Mouse (Mus musculus) limb, embryonic 11.5 days (tissue): Measurements from ENCODE around the gene Pter. TPM values are rescaled to one million over a fixed set of nuclear protein-coding genes. Genes with fewer than 3 reads are reported as not detected.

Experiments used
- ATAC-seq: fragments of 200-750 bp; cut with Nextera tagmentation; 2 replicates; pipeline ENCODE4 v1.8.0; 2017; ENCODE audit warnings: low read depth; ENCODE audit not compliant: insufficient number of reproducible peaks, low FRiP score, low TSS enrichment
- DNase-seq: peaks from one replicate; pipeline ENCODE4 v3.0.0-alpha.2; 2015; ENCODE audit warnings: low spot score
- H3K27ac ChIP-seq: fragments of 300-500 bp; sonication (generic); replicated peaks from 2 replicates; pipeline ENCODE4 v1.5.1; 2014; ENCODE audit warnings: low read depth, mild to moderate bottlenecking, low read length
- H3K27me3 ChIP-seq: fragments of 300-500 bp; sonication (generic); 2 replicates; pipeline ENCODE4 v1.6.1; 2014; ENCODE audit warnings: mild to moderate bottlenecking, low read length, mixed read lengths; ENCODE audit not compliant: control insufficient read depth, insufficient read depth
- H3K36me3 ChIP-seq: fragments of 300-500 bp; sonication (generic); 2 replicates; pipeline ENCODE4 v1.6.1; 2014; ENCODE audit warnings: mild to moderate bottlenecking, low read length, moderate library complexity, mixed read lengths; ENCODE audit not compliant: control insufficient read depth, insufficient read depth
- H3K4me1 ChIP-seq: fragments of 300-500 bp; sonication (generic); 2 replicates; pipeline ENCODE4 v1.6.1; 2014; ENCODE audit warnings: low read length, mixed read lengths; ENCODE audit not compliant: control insufficient read depth, insufficient read depth
- H3K4me2 ChIP-seq: fragments of 300-500 bp; sonication (generic); 2 replicates; pipeline ENCODE4 v1.6.1; 2014; ENCODE audit warnings: low read depth, mild to moderate bottlenecking, moderate library complexity; ENCODE audit not compliant: severe bottlenecking
- H3K4me3 ChIP-seq: fragments of 300-500 bp; sonication (generic); 2 replicates; pipeline ENCODE4 v1.5.1; 2014; ENCODE audit warnings: low read depth, low read length
- H3K9ac ChIP-seq: fragments of 300-500 bp; sonication (generic); 2 replicates; pipeline ENCODE4 v1.6.1; 2014; ENCODE audit warnings: mild to moderate bottlenecking, low read length
- H3K9me3 ChIP-seq: fragments of 300-500 bp; sonication (generic); 2 replicates; pipeline ENCODE4 v1.6.1; 2016; ENCODE audit warnings: low read length; ENCODE audit not compliant: control insufficient read depth
- WGBS: fragments of 180-500 bp; shearing (Covaris S2); extraction: QIAGEN DNeasy Blood & Tissue Kit; methylation state at CpG from one replicate; pipeline ENCODE4 v1.1.7; 2014; 5-methylcytosine and 5-hydroxymethylcytosine counted together
- polyA plus RNA-seq: library from polyadenylated mRNA; unstranded; fragments of >200 nt; fragmentation: Nextera tagmentation; extraction: Ambion mirVana; gene quantifications from 2 replicates; pipeline ENCODE4 v1.2.1, GENCODE M21; 2014

The Pter gene
- 13.2 and 14.7 TPM in 2 replicates for polyA plus RNA-seq

DNA sequence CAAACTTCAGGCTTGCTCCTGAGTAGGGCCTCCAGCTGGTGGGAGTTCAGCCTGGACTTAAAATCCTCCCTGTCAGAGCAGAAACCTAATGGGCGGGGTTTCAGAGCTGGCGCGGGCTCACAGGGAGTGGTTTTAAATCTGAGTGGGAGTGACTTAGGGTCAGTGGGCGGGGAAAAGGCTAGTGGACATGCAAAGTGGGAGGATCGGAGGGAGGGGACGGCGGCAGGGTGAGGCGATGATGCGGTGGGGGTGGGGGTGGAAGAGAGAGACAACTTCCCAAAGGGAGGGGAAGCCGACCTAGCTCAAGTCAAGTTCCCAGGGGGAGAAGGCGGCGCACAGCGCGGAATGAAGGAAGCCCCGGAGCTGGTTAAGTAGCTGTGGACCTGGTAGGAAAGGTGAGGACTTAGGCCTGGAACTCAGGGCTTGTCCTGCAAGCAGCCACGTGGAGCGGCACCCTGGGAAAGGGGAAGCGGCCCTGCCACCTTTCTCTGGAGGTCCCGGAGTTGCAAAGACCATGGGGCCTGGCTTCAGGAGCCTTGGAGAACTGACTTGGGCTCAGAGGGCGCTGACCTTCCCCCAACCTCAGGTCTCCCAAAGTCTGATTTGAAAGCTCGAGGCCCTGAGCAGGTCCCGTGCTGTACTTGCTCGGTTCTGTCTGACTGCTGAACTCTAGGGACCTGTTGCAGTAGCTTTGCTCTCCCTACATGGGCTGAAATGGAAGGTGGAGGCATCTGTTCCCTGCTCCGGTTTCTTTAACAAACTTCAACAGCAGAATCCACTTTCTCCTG lies at the start of gene Pter:
TSS of gene Pter (plus strand) at position 238 of the 788 bp plus-strand sequence.
- no peaks in the 10 kb centered on the region for H3K36me3 ChIP-seq
- H3K27me3 ChIP-seq = no peaks in the 10 kb centered on the region
- H3K4me2 ChIP-seq = peak within 1 kb of the TSS; percentile 45
- WGBS = 1% methylated on average over 24 of the region's 24 CpGs
- no peaks in the 10 kb centered on the region for H3K4me1 ChIP-seq
- DNase-seq = peak; percentile 89
- H3K9me3 ChIP-seq = no peaks in the 10 kb centered on the region
- peak within 1 kb of the TSS; percentile 22 for H3K9ac ChIP-seq
- ATAC-seq = peak; percentile 98
- no peak within 1 kb of the TSS for H3K27ac ChIP-seq
- H3K4me3 ChIP-seq = peak within 1 kb of the TSS; percentile 32

- WGBS = 61% methylated on average over 1 of the region's 1 CpGs
- no peak for ATAC-seq
These were observed 49.6 kb upstream of the Pter start for GRCm38 (mm10) chr2:12874232-12874631.

DNA sequence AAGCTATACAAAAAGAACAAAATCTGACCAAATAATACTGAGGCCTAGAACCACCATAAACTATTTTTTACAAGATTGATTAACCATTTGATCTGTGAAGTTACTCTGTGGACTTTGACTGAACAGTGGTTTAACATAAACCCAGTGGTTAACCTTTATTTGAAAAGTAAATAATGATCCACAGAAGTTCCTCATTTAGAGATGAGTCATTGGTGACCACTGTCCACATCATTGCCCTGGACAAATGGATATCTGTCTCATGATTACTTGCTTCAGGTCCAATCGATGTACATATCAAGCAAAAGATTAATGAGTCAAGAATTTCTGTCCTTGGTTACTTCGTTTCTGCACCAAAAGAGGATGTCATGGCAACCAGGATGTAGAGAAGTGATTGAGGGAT lies 44.3 kb upstream of the Pter start:
- H3K4me3 ChIP-seq = no peak overlapping the region
- ATAC-seq = no peak
- no peak overlapping the region for H3K9ac ChIP-seq
- H3K27ac ChIP-seq = no peak overlapping the region
- no peak overlapping the region for H3K4me2 ChIP-seq
- no peaks in the 10 kb centered on the region for H3K9me3 ChIP-seq
- H3K4me1 ChIP-seq = no peaks in the 10 kb centered on the region
- DNase-seq = no peak
- H3K27me3 ChIP-seq = no peaks in the 10 kb centered on the region
- H3K36me3 ChIP-seq = no peaks in the 10 kb centered on the region
- 71% methylated on average over 2 of the region's 2 CpGs for WGBS

More at GRCm38 (mm10) chr2:12874232-12874631, 49.6 kb upstream of the Pter start:
- H3K27ac ChIP-seq = no peak overlapping the region
- no peak for DNase-seq
- no peaks in the 10 kb centered on the region for H3K27me3 ChIP-seq
- no peak overlapping the region for H3K4me3 ChIP-seq
- no peaks in the 10 kb centered on the region for H3K36me3 ChIP-seq
- H3K4me1 ChIP-seq = no peaks in the 10 kb centered on the region
- no peaks in the 10 kb centered on the region for H3K9me3 ChIP-seq
- no peak overlapping the region for H3K9ac ChIP-seq
- H3K4me2 ChIP-seq = no peak overlapping the region

DNA sequence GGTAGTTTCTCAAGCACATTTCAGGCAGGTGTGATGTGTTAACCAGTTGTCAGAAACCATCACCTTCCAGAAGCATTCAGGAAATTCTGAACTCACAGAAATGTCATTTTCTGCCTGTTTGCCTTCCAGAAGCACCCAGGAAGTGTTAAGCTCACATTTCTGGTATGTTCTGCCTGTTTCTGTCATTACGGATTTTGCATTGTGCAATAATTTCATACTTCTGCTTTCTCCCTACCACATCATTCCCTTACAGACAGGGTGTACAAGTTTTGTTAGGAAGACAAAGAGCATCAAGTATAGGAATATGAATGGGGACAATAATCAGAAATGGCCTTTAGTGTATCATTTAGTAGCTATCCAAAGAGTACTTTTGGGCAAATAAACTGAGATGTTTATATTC lies 42.8 kb upstream of the Pter start:
- H3K4me3 ChIP-seq = no peak overlapping the region

DNA sequence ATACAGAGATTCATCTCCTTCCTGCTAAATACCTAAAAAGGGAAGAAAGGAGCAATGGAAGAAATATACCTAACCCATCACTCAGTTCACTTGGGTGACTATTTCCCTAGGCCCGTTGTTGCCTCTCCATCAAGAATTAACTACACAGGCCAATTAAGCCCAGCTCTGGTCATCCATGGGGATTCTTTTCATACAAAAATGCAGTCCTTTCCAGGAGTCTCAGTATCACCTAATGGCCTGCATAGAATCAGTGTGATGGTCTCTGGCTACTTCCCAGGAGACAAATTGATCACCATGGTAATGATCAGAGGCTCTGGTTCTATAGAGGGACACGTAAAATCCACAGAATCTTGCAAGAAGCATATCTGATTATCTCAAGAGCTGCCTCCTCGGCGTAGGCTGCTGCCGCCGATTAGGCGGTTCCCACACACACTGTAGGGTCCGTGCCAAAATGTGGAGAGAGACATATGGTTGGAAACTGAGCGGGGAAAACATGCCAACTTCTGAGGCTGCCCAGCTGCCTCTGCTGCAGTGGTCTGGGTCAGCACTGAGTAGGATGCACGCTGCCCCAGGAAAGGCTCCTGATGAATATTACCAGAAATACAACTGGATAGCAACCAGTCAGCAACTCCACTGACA lies 40.4 kb upstream of the Pter start:
- WGBS = 86% methylated on average over 10 of the region's 10 CpGs
- H3K36me3 ChIP-seq = no peaks in the 10 kb centered on the region
- no peaks in the 10 kb centered on the region for H3K9me3 ChIP-seq
- H3K4me2 ChIP-seq = no peak overlapping the region
- DNase-seq (no peak), ATAC-seq (no peak)
- H3K4me1 ChIP-seq = no peaks in the 10 kb centered on the region
- no peak overlapping the region for H3K9ac ChIP-seq
- no peak overlapping the region for H3K27ac ChIP-seq
- H3K27me3 ChIP-seq = no peaks in the 10 kb centered on the region
- no peak overlapping the region for H3K4me3 ChIP-seq

More for the DNA sequence above, 42.8 kb upstream of the Pter start:
- no peak overlapping the region for H3K27ac ChIP-seq
- no peaks in the 10 kb centered on the region for H3K27me3 ChIP-seq
- DNase-seq (no peak), ATAC-seq (no peak)
- no peaks in the 10 kb centered on the region for H3K9me3 ChIP-seq
- 94% methylated on average over 1 of the region's 1 CpGs for WGBS
- no peak overlapping the region for H3K9ac ChIP-seq
- H3K4me2 ChIP-seq = no peak overlapping the region
- no peaks in the 10 kb centered on the region for H3K36me3 ChIP-seq
- no peaks in the 10 kb centered on the region for H3K4me1 ChIP-seq

GRCm38 (mm10) chr2:12887015-12887414 lies 36.8 kb upstream of the Pter start:
- ATAC-seq (no peak), DNase-seq (no peak)
- WGBS = 53% methylated on average over 2 of the region's 2 CpGs
- Histone ChIP-seq H3K4me2 (no peak overlapping the region), H3K4me3 (no peak overlapping the region), H3K36me3 (no peaks in the 10 kb centered on the region), H3K9me3 (no peaks in the 10 kb centered on the region), H3K9ac (no peak overlapping the region), H3K4me1 (no peaks in the 10 kb centered on the region), H3K27me3 (no peaks in the 10 kb centered on the region), H3K27ac (no peak overlapping the region)

DNA sequence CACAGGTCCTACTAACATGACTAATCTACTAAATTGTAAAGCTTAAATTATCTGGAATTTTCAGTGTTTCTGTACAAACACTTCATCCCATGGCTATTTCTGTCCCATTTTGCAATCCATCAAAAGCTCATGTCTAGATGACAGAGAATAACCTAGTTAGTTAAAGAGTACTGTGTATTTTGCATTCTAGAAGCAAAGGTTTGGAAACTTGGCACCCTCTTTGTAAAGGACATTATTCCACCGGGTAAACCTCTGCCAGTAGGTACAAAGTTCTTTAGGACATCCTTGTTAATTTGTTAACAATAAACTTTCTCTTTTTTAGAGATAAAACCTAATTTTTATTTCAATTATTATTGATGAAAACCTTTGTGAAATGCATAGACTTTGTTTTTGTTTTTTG lies 18.1 kb upstream of the Pter start:
- DNase-seq (no peak), ATAC-seq (no peak)
- H3K27ac ChIP-seq = no peak overlapping the region
- no peak overlapping the region for H3K4me3 ChIP-seq
- H3K9me3 ChIP-seq = no peaks in the 10 kb centered on the region
- H3K9ac ChIP-seq = no peak overlapping the region
- H3K4me2 ChIP-seq = no peak overlapping the region
- H3K27me3 ChIP-seq = no peaks in the 10 kb centered on the region
- no peaks in the 10 kb centered on the region for H3K36me3 ChIP-seq
- 93% methylated on average over 1 of the region's 1 CpGs for WGBS
- H3K4me1 ChIP-seq = no peaks in the 10 kb centered on the region

DNA sequence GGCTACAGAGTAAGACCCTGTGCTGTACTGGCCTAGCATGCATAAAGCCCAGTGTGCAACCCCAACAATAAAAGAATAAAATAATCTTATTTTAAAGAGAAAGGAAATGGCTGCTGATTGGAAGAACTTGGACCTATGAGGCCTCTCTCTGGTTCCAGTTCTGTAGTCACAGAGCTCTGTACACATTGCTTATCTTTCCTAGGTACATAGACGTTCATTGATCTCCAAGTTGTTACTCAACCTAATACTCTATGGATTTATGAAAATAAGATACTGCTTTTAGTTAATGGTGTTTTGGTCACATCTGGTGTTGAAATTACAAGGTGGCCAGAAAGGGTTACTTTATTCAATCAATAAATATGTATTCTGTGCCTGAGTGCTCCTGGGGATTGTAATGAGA lies 1.8 kb downstream of the Pter start:
- Histone ChIP-seq H3K9ac (no peak overlapping the region), H3K36me3 (no peaks in the 10 kb centered on the region), H3K4me3 (no peak overlapping the region), H3K27me3 (no peaks in the 10 kb centered on the region), H3K4me2 (no peak overlapping the region), H3K4me1 (no peaks in the 10 kb centered on the region), H3K9me3 (no peaks in the 10 kb centered on the region), H3K27ac (no peak overlapping the region)
- ATAC-seq = no peak
- DNase-seq = no peak
- 91% methylated on average over 1 of the region's 1 CpGs for WGBS
